Mouse (Mus musculus): ENCODE measurements around the gene Izumo1r. TPM values are rescaled to one million over a fixed set of nuclear protein-coding genes. Genes with fewer than 3 reads are reported as not detected.

The Izumo1r gene
- 0.24 TPM in 1 of 2 replicates, not detected in the other for polyA plus RNA-seq (2016; fragmentation: Nextera tagmentation; extraction: Ambion mirVana)

GRCm38 (mm10) chr9:14903581-14904378, at the start of gene Izumo1r:
TSS of gene Izumo1r (minus strand) at chr9:14903949.
- H3K4me1 ChIP-seq (replicated peaks) = peaks cover 36% of the 10 kb centered on the region
- no peaks in the 10 kb centered on the region for H3K9me3 ChIP-seq

GRCm38 (mm10) chr9:14951072-14951471, 47.3 kb upstream of the Izumo1r start:
- Histone ChIP-seq H3K4me1 (replicated peaks) (peaks cover 7% of the 10 kb centered on the region; the same call in 1 of the 2 replicates), H3K27me3 (ENCODE audit: insufficient read depth, poor library complexity, severe bottlenecking) (no peaks in the 10 kb centered on the region), H3K27ac (peak overlapping the region; percentile 5; the same call in 1 of the 2 replicates), H3K4me3 (no peak overlapping the region), H3K36me3 (no peaks in the 10 kb centered on the region), H3K9me3 (peaks cover 3% of the 10 kb centered on the region; the same call in 1 of the 2 replicates)
- 68% methylated on average over 5 of the region's 5 CpGs for WGBS
- DNase-seq (ENCODE audit: low spot score) = no peak

More at GRCm38 (mm10) chr9:14903581-14904378, at the start of gene Izumo1r:
- no peak for DNase-seq (ENCODE audit: low spot score)
- 35% methylated on average over 11 of the region's 11 CpGs for WGBS
- no peaks in the 10 kb centered on the region for H3K36me3 ChIP-seq
- H3K4me3 ChIP-seq = no peak within 1 kb of the TSS
- no peaks in the 10 kb centered on the region for H3K27me3 ChIP-seq (ENCODE audit: insufficient read depth, poor library complexity, severe bottlenecking)
- peak within 1 kb of the TSS; percentile 59 for H3K27ac ChIP-seq

- WGBS = 80% methylated on average over 5 of the region's 5 CpGs
- Histone ChIP-seq H3K4me3 (no peak overlapping the region), H3K27me3 (ENCODE audit: insufficient read depth, poor library complexity, severe bottlenecking) (no peaks in the 10 kb centered on the region), H3K27ac (no peak overlapping the region), H3K36me3 (no peaks in the 10 kb centered on the region), H3K9me3 (peaks cover 3% of the 10 kb centered on the region; the same call in 1 of the 2 replicates), H3K4me1 (replicated peaks) (peaks cover 7% of the 10 kb centered on the region; the same call in 1 of the 2 replicates)
- no peak for DNase-seq (ENCODE audit: low spot score)
These were observed 45.1 kb upstream of the Izumo1r start for GRCm38 (mm10) chr9:14948843-14949242.

GRCm38 (mm10) chr9:14946677-14947076, 42.9 kb upstream of the Izumo1r start:
- Histone ChIP-seq H3K9me3 (peaks cover 3% of the 10 kb centered on the region; the same call in 1 of the 2 replicates), H3K27me3 (ENCODE audit: insufficient read depth, poor library complexity, severe bottlenecking) (no peaks in the 10 kb centered on the region), H3K4me1 (replicated peaks) (peaks cover 7% of the 10 kb centered on the region; the same call in 1 of the 2 replicates), H3K27ac (no peak overlapping the region), H3K4me3 (no peak overlapping the region), H3K36me3 (no peaks in the 10 kb centered on the region)
- no peak for DNase-seq (ENCODE audit: low spot score)
- WGBS = 79% methylated on average over 4 of the region's 4 CpGs

GRCm38 (mm10) chr9:14945919-14946318, 42.2 kb upstream of the Izumo1r start:
- 76% methylated on average over 3 of the region's 3 CpGs for WGBS
- no peaks in the 10 kb centered on the region for H3K36me3 ChIP-seq

GRCm38 (mm10) chr9:14942143-14942720, 38.5 kb upstream of the Izumo1r start:
- Histone ChIP-seq H3K27me3 (ENCODE audit: insufficient read depth, poor library complexity, severe bottlenecking) (no peaks in the 10 kb centered on the region), H3K27ac (no peak overlapping the region), H3K9me3 (no peaks in the 10 kb centered on the region), H3K4me1 (replicated peaks) (no peaks in the 10 kb centered on the region), H3K36me3 (no peaks in the 10 kb centered on the region), H3K4me3 (no peak overlapping the region)
- WGBS = 57% methylated on average over 3 of the region's 3 CpGs
- DNase-seq (ENCODE audit: low spot score) = no peak

More at GRCm38 (mm10) chr9:14945919-14946318, 42.2 kb upstream of the Izumo1r start:
- H3K4me1 ChIP-seq (replicated peaks) = peaks cover 5% of the 10 kb centered on the region; the same call in 1 of the 2 replicates
- DNase-seq (ENCODE audit: low spot score) = no peak
- H3K27ac ChIP-seq = no peak overlapping the region
- H3K9me3 ChIP-seq = peaks cover 3% of the 10 kb centered on the region; the same call in 1 of the 2 replicates
- no peak overlapping the region for H3K4me3 ChIP-seq
- H3K27me3 ChIP-seq (ENCODE audit: insufficient read depth, poor library complexity, severe bottlenecking) = no peaks in the 10 kb centered on the region

GRCm38 (mm10) chr9:14939610-14940009, 35.9 kb upstream of the Izumo1r start:
- DNase-seq (ENCODE audit: low spot score) = no peak
- H3K36me3 ChIP-seq = no peaks in the 10 kb centered on the region
- 0 out of 2 replicates have a peak, but pooled peaks cover 5% of the 10 kb centered on the region for H3K4me1 ChIP-seq (replicated peaks)
- no peak overlapping the region for H3K27ac ChIP-seq
- no peaks in the 10 kb centered on the region for H3K9me3 ChIP-seq
- 86% methylated on average over 3 of the region's 3 CpGs for WGBS
- no peak overlapping the region for H3K4me3 ChIP-seq
- H3K27me3 ChIP-seq (ENCODE audit: insufficient read depth, poor library complexity, severe bottlenecking) = no peaks in the 10 kb centered on the region

GRCm38 (mm10) chr9:14937308-14937707, 33.6 kb upstream of the Izumo1r start:
- Histone ChIP-seq H3K4me3 (no peak overlapping the region), H3K27ac (no peak overlapping the region), H3K36me3 (no peaks in the 10 kb centered on the region), H3K9me3 (no peaks in the 10 kb centered on the region), H3K4me1 (replicated peaks) (0 out of 2 replicates have a peak, but pooled peaks cover 5% of the 10 kb centered on the region), H3K27me3 (ENCODE audit: insufficient read depth, poor library complexity, severe bottlenecking) (no peaks in the 10 kb centered on the region)
- DNase-seq (ENCODE audit: low spot score) = no peak
- WGBS = 68% methylated on average over 1 of the region's 1 CpGs

- no peaks in the 10 kb centered on the region for H3K36me3 ChIP-seq
- H3K9me3 ChIP-seq = no peaks in the 10 kb centered on the region
- no peak overlapping the region for H3K4me3 ChIP-seq
- 0 out of 2 replicates have a peak, but pooled peaks cover 5% of the 10 kb centered on the region for H3K4me1 ChIP-seq (replicated peaks)
- 45% methylated on average over 2 of the region's 2 CpGs for WGBS
- no peak for DNase-seq (ENCODE audit: low spot score)
- no peak overlapping the region for H3K27ac ChIP-seq
- no peaks in the 10 kb centered on the region for H3K27me3 ChIP-seq (ENCODE audit: insufficient read depth, poor library complexity, severe bottlenecking)
These were observed 31.1 kb upstream of the Izumo1r start for GRCm38 (mm10) chr9:14934851-14935250.

GRCm38 (mm10) chr9:14931943-14932342, 28.2 kb upstream of the Izumo1r start:
- H3K27ac ChIP-seq = no peak overlapping the region
- no peaks in the 10 kb centered on the region for H3K9me3 ChIP-seq
- 0 out of 2 replicates have a peak, but pooled peaks cover 5% of the 10 kb centered on the region for H3K4me1 ChIP-seq (replicated peaks)
- no peaks in the 10 kb centered on the region for H3K27me3 ChIP-seq (ENCODE audit: insufficient read depth, poor library complexity, severe bottlenecking)
- no peaks in the 10 kb centered on the region for H3K36me3 ChIP-seq
- no peak for DNase-seq (ENCODE audit: low spot score)
- no peak overlapping the region for H3K4me3 ChIP-seq
- 74% methylated on average over 7 of the region's 7 CpGs for WGBS

GRCm38 (mm10) chr9:14931211-14931610, 27.5 kb upstream of the Izumo1r start:
- Histone ChIP-seq H3K4me1 (replicated peaks) (0 out of 2 replicates have a peak, but pooled peaks cover 5% of the 10 kb centered on the region), H3K4me3 (no peak overlapping the region), H3K27ac (no peak overlapping the region), H3K9me3 (no peaks in the 10 kb centered on the region), H3K27me3 (ENCODE audit: insufficient read depth, poor library complexity, severe bottlenecking) (no peaks in the 10 kb centered on the region), H3K36me3 (no peaks in the 10 kb centered on the region)
- DNase-seq (ENCODE audit: low spot score) = no peak
- WGBS = 85% methylated on average over 8 of the region's 8 CpGs

- Histone ChIP-seq H3K4me1 (replicated peaks) (peaks cover 5% of the 10 kb centered on the region; the same call in 1 of the 2 replicates), H3K27ac (no peak overlapping the region), H3K9me3 (no peaks in the 10 kb centered on the region), H3K36me3 (no peaks in the 10 kb centered on the region), H3K27me3 (ENCODE audit: insufficient read depth, poor library complexity, severe bottlenecking) (no peaks in the 10 kb centered on the region), H3K4me3 (no peak overlapping the region)
- no peak for DNase-seq (ENCODE audit: low spot score)
- 25% methylated on average over 1 of the region's 1 CpGs for WGBS
These were observed 22.8 kb upstream of the Izumo1r start for GRCm38 (mm10) chr9:14926593-14926992.

- H3K27ac ChIP-seq = no peak overlapping the region
- DNase-seq (ENCODE audit: low spot score) = no peak
- no peaks in the 10 kb centered on the region for H3K36me3 ChIP-seq
- no peak overlapping the region for H3K4me3 ChIP-seq
- H3K4me1 ChIP-seq (replicated peaks) = peaks cover 9% of the 10 kb centered on the region; the same call in 1 of the 2 replicates
- 74% methylated on average over 4 of the region's 4 CpGs for WGBS
- H3K27me3 ChIP-seq (ENCODE audit: insufficient read depth, poor library complexity, severe bottlenecking) = no peaks in the 10 kb centered on the region
- H3K9me3 ChIP-seq = no peaks in the 10 kb centered on the region
These were observed 19.9 kb upstream of the Izumo1r start for GRCm38 (mm10) chr9:14923625-14924024.

All from hindbrain, embryonic 10.5 days (tissue).